Mouse (Mus musculus) left cerebral cortex, postnatal 4 days (tissue): ENCODE data around the gene Tox2. TPM values are rescaled to one million over a fixed set of nuclear protein-coding genes. Genes with fewer than 3 reads are reported as not detected.
A peak's percentile ranks its signal among the peaks of the same experiment; 100 is the strongest.

Experiments used
- DNase-seq: peaks from one replicate; pipeline ENCODE4 v3.0.0-alpha.2; 2022
- intact Hi-C: fragments of 180-260 bp; cut with DNase I; formaldehyde crosslinking; loops from one replicate; pipeline ENCODE4 v1.15.1; 2025
- total RNA-seq, 2 experiments: library from RNA; stranded (reverse); gene quantifications; 2 replicates each; pipeline ENCODE4 v1.2.3; 2021

The Tox2 gene
- 10 to 100 TPM; 18.3 to 23.0 TPM for total RNA-seq

- intact Hi-C loops = loop anchor here (5.0 kb wide), 1 partner anchor 96 kb away; no protein-coding TSS in a partner anchor
Measured at GRCm38 (mm10) chr2:163202884-163203634, at the start of gene Tox2. Gene Tox2, plus strand, starts transcription at chr2:163203125.

GRCm38 (mm10) chr2:163154673-163155072 lies 48.3 kb upstream of the Tox2 start:
- intact Hi-C loops = no loop called here
- DNase-seq = no peak

More at GRCm38 (mm10) chr2:163202884-163203634, at the start of gene Tox2:
- peak; percentile 36 for DNase-seq

GRCm38 (mm10) chr2:163158979-163159378 lies 43.9 kb upstream of the Tox2 start:
- no peak for DNase-seq
- intact Hi-C loops = no loop called here

GRCm38 (mm10) chr2:163164461-163164990 lies 38.4 kb upstream of the Tox2 start:
- no peak for DNase-seq
- intact Hi-C loops = no loop called here

- intact Hi-C loops = no loop called here
- DNase-seq = no peak
Measured at GRCm38 (mm10) chr2:163166067-163166805, 36.7 kb upstream of the Tox2 start.

GRCm38 (mm10) chr2:163171891-163172290 lies 31.0 kb upstream of the Tox2 start:
- intact Hi-C loops = no loop called here
- peak; percentile 52 for DNase-seq

- intact Hi-C loops = no loop called here
- no peak for DNase-seq
Measured at GRCm38 (mm10) chr2:163174066-163174465, 28.9 kb upstream of the Tox2 start.

GRCm38 (mm10) chr2:163175831-163176230 lies 27.1 kb upstream of the Tox2 start:
- intact Hi-C loops = no loop called here
- no peak for DNase-seq

- no peak for DNase-seq
- intact Hi-C loops = no loop called here
Measured at GRCm38 (mm10) chr2:163176502-163176901, 26.4 kb upstream of the Tox2 start.

- peak; percentile 71 for DNase-seq
Measured at GRCm38 (mm10) chr2:163187552-163187951, 15.4 kb upstream of the Tox2 start.

GRCm38 (mm10) chr2:163189596-163189995 lies 13.3 kb upstream of the Tox2 start:
- DNase-seq = no peak

More at GRCm38 (mm10) chr2:163187552-163187951, 15.4 kb upstream of the Tox2 start:
- intact Hi-C loops = no loop called here

GRCm38 (mm10) chr2:163190004-163190441 lies 12.9 kb upstream of the Tox2 start:
- intact Hi-C loops = no loop called here
- DNase-seq = no peak

More at GRCm38 (mm10) chr2:163189596-163189995, 13.3 kb upstream of the Tox2 start:
- intact Hi-C loops = no loop called here

- intact Hi-C loops = no loop called here
- DNase-seq = no peak
Measured at GRCm38 (mm10) chr2:163192485-163192884, 10.4 kb upstream of the Tox2 start.

GRCm38 (mm10) chr2:163194015-163194414 lies 8.9 kb upstream of the Tox2 start:
- intact Hi-C loops = no loop called here

GRCm38 (mm10) chr2:163194543-163194942 lies 8.4 kb upstream of the Tox2 start:
- DNase-seq = no peak
- intact Hi-C loops = no loop called here

More at GRCm38 (mm10) chr2:163194015-163194414, 8.9 kb upstream of the Tox2 start:
- DNase-seq = no peak

GRCm38 (mm10) chr2:163195106-163195833 lies 7.7 kb upstream of the Tox2 start:
- intact Hi-C loops = no loop called here

GRCm38 (mm10) chr2:163195834-163196145 lies 7.1 kb upstream of the Tox2 start:
- intact Hi-C loops = no loop called here
- no peak for DNase-seq

More at GRCm38 (mm10) chr2:163195106-163195833, 7.7 kb upstream of the Tox2 start:
- no peak for DNase-seq

- DNase-seq = no peak
- intact Hi-C loops = loop anchor here (5.0 kb wide), 1 partner anchor 95 kb away; no protein-coding TSS in a partner anchor
Measured at GRCm38 (mm10) chr2:163201897-163202296, 1.0 kb upstream of the Tox2 start.

GRCm38 (mm10) chr2:163202553-163202883 lies 407 bp upstream of the Tox2 start:
- no peak for DNase-seq
- intact Hi-C loops = loop anchor here (5.0 kb wide), 1 partner anchor 95 kb away; no protein-coding TSS in a partner anchor

GRCm38 (mm10) chr2:163203635-163204547 lies 966 bp downstream of the Tox2 start:
- intact Hi-C loops = loop anchor here (5.0 kb wide), 1 partner anchor 97 kb away; no protein-coding TSS in a partner anchor
- peak; percentile 13 for DNase-seq
